In genomic region chr6:9077793-9078689, GRCm38 (mm10) we compare ENCODE assay signal across 9 mouse cellular contexts.
DNase-seq lines count a peak whose midpoint lies in the region; ATAC-seq and TF ChIP-seq lines count a peak whose summit lies in the region.
"Had no signal": no experiment of that assay in that cellular context is flagged by ENCODE, and none has a peak within 500 bp of the region (broad histone marks: within the 10 kb centered on the region; RNA-seq: fewer than 3 reads in every experiment).

No protein-coding gene starts in this region.

- H3K9ac ChIP-seq in liver, adult 2 months (ENCODE audit: low read depth, low read length), result no peak overlapping the region
- H3K9ac ChIP-seq in liver, postnatal 0 days (replicated peaks), result no peak overlapping the region

- no peaks in the 10 kb centered on the region; the same call in 1 of the 2 replicates for H3K79me2 ChIP-seq in liver, adult 2 months (ENCODE audit: control insufficient read depth, insufficient read depth, low read length)

- TF ChIP-seq EP300 in liver, postnatal 0 days (IDR thresholded peaks at IDR 0.05; ENCODE audit: low read depth), result no peak

- H3K27ac ChIP-seq in liver, adult 2 months (replicated peaks; ENCODE audit: insufficient read depth, low read depth, low read length), result no peak overlapping the region
- no peak overlapping the region for H3K27ac ChIP-seq in liver, postnatal 0 days (ENCODE audit: low read depth)

- TF ChIP-seq POLR2A in liver, adult 2 months (IDR thresholded peaks at IDR 0.05; ENCODE audit: extremely low read depth, insufficient read depth, low read length), result no peak

- no peaks in the 10 kb centered on the region for H3K27me3 ChIP-seq in liver, adult 2 months (ENCODE audit: control insufficient read depth, insufficient read depth, low read length)
- no peaks in the 10 kb centered on the region for H3K27me3 ChIP-seq in liver, postnatal 0 days (ENCODE audit: insufficient read depth, low read length)

- H3K4me3 ChIP-seq in liver, adult 2 months (ENCODE audit: insufficient read depth, low read depth, low read length), result no peak overlapping the region
- H3K4me3 ChIP-seq in liver, postnatal 0 days (ENCODE audit: low read depth, low read length), result no peak overlapping the region
- H3K4me3 ChIP-seq: myocyte had no signal

- no peaks in the 10 kb centered on the region for H3K36me3 ChIP-seq in liver, adult 2 months (ENCODE audit: control insufficient read depth, insufficient read depth, low read length)
- H3K36me3 ChIP-seq in liver, postnatal 0 days (replicated peaks; ENCODE audit: insufficient read depth, low read length), result no peaks in the 10 kb centered on the region

- no peak for ATAC-seq in liver, postnatal 0 days

- H3K9me3 ChIP-seq in liver, postnatal 0 days (ENCODE audit: low read length), result no peaks in the 10 kb centered on the region

- peaks cover 6% of the 10 kb centered on the region; the same call in 1 of the 2 replicates for H3K4me1 ChIP-seq in liver, adult 2 months (ENCODE audit: control insufficient read depth, insufficient read depth, low read length)
- H3K4me1 ChIP-seq in liver, postnatal 0 days (ENCODE audit: insufficient read depth), result no peaks in the 10 kb centered on the region

- no peak overlapping the region for H3K4me2 ChIP-seq in liver, postnatal 0 days (ENCODE audit: low read depth, low read length)

- DNase-seq in adrenal gland, postnatal 36 days, result peak; percentile 2 to 15
- no peak for DNase-seq in adrenal gland, postnatal 25 days
- DNase-seq in liver, adult 2 months (ENCODE audit: extremely low read depth, low read depth, low spot score), result peak; percentile 98
- no peak for DNase-seq in liver, postnatal 0 days
- DNase-seq in layer of hippocampus, adult 8-10 months (ENCODE audit: low spot score in 2 of 2), result peak; percentile 52 to 55
- DNase-seq in right cerebral cortex, postnatal 4 days, result peak; percentile 10
- no peak for DNase-seq in spleen, postnatal 10 days (ENCODE audit: low spot score in 2 of 2)
- DNase-seq in thymus, postnatal 25 days, result no peak

- WGBS in liver, adult 2 months, result 12% methylated on average over 4 of the region's 4 CpGs
- WGBS in liver, postnatal 0 days (ENCODE audit: insufficient replicate concordance), result 58% methylated on average over 4 of the region's 4 CpGs

- no peak for TF ChIP-seq CTCF in liver, adult 2 months (IDR thresholded peaks at IDR 0.05; ENCODE audit: low read depth, low read length)
- no peak for TF ChIP-seq CTCF in liver, postnatal 0 days (IDR thresholded peaks at IDR 0.05; ENCODE audit: low read depth)

Comparison
In these comparisons a context has a peak if more than half of its experiments do, and no peak if none do; other contexts are left out.
1. DNase-seq: peak in adrenal gland, postnatal 36 days (2 of 2), liver, adult 2 months (single experiment), layer of hippocampus, adult 8-10 months (2 of 2) and right cerebral cortex, postnatal 4 days (single experiment); none in adrenal gland, postnatal 25 days (single experiment), liver, postnatal 0 days (single experiment), spleen, postnatal 10 days (0 of 2) and thymus, postnatal 25 days (single experiment).